Mouse (Mus musculus) heart, postnatal 0 days (tissue): ENCODE data around the gene Lclat1.

ENCODE experiments used
- CTCF ChIP-seq: IDR thresholded peaks from 2 replicates; pipeline ENCODE4 v1.5.1; 2016; ENCODE audit warnings: antibody characterized with exemption, control low read depth, low read depth
- EP300 ChIP-seq: IDR thresholded peaks from 2 replicates; pipeline ENCODE4 v1.6.1; 2016; ENCODE audit warnings: antibody characterized with exemption, low read depth

DNA sequence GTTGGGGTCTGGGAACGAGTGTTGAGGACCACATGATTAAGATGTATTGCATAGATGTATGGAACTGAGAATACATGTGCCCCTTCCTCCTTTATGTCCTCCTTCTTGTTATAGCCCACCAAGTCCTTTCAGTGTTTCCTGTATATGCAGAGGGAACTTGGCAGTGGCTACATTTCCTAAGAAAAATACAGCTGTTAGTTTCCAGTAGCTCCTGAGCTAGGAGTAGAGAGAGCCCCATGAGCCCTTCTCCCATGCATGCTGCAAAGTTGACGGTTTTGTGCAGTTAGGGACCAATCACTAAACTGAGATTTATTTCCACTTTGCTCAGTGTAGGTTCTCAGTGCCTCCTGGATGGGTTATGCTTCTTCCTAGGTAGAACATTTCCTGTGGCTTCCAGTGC is 105.9 kb downstream of the Lclat1 start:
- TF ChIP-seq EP300 (no peak), CTCF (no peak)
